Mouse (Mus musculus): ENCODE measurements around the gene Uba7.

Gene Uba7

DNA sequence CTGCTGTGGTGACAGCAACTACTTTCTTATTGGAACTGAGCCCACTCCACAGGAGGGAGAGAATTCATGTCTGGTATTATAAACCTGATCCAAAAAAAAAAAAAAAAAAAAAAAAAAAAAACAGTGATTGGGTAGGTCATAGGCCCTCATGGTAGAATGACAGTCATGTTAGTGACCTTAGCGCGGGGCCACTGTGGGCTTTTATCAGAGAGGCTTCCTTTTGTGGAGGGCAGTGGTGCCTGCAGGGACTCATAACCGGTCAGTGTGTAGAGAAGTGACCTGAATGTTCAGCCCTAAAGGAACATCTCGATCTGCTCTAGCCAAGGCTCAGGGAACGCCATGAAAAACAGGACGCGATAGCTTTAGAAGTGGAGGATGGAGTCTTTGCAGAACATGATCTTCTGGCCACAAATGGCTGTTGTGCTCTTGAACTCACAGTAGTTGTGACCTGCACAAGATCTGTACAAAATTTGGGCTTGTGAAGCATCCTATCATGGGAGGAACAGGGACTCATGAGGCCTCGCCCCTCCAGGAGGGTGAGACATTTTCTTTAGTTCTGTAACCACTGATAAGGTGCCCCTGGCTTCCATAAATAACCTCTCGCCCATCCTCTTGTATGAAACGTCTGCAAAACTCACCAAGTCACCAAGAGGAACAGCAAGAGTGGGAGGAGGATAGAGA is 674 bp upstream of the Uba7 start:
- TF ChIP-seq GATA4 (IDR thresholded peaks at IDR 0.05; ENCODE audit: insufficient replicate concordance, low read length): peak; percentile 77; the same call in 1 of the 2 replicates

DNA sequence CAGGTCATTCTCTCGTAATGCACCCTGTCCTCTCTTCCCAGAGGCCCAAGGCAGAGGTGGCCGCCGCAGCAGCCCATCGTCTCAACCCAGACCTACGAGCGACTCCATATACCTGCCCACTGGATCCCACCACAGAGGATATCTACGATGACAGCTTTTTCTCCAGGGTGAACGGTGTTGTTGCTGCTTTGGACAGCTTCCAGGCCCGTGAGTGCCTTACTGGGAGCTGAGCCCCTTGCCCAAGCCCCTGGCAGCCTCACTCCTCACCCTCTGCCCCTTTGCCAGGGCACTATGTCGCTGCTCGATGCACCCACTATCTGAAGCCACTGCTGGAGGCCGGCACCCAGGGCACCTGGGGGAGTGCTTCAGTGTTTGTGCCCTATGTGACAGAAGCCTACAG is 3.5 kb downstream of the Uba7 start:
- no peak for TF ChIP-seq GATA4 (IDR thresholded peaks at IDR 0.05; ENCODE audit: insufficient replicate concordance, low read length)

- no peak for TF ChIP-seq GATA4 (IDR thresholded peaks at IDR 0.05; ENCODE audit: insufficient replicate concordance, low read length)
These were observed 6.6 kb downstream of the Uba7 start for GRCm38 (mm10) chr9:107981684-107982605.

- TF ChIP-seq GATA4 (IDR thresholded peaks at IDR 0.05; ENCODE audit: insufficient replicate concordance, low read length): peak; percentile 93; the same call in 1 of the 2 replicates
These were observed 7.5 kb downstream of the Uba7 start, which contains the start of gene Gm20661 for GRCm38 (mm10) chr9:107982681-107983346. Gm20661 (plus strand) TSS chr9:107983058.

GRCm38 (mm10) chr9:107983421-107983890 is 8.2 kb downstream of the Uba7 start:
- TF ChIP-seq GATA4 (IDR thresholded peaks at IDR 0.05; ENCODE audit: insufficient replicate concordance, low read length): no peak

DNA sequence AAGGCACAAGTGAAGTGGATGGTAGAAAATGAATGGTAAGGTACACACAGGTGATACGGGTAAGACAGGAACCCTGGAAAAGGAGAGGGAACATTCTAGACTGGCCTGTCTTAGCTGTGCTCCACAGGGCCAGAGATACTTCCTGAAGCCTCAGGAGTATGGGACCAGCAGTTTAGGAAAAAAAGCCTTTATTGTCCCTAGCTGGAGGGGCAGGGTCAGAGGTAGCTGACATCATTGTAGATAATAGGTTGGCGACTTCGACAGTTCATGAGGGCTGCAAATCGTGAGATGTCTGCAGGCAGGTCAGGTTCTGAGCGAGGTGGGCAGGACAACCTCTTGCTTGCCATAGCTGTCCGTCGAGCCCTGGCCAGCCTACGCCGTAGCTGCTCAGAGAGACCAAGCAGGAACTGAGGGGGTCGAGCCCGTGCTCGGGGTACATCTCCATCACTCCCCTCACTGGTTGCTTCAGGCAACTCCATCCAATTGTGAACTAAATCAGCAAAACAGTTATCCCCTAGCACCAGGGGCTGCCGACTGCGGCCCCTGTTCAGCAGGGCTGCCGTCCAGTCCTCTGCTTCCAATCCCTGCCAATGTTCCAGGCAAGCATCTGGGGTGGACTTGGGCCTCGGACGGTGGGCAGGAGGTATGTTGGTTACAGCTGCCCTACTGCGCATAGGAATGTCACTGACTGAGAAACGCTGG is 8.9 kb downstream of the Uba7 start:
- no peak for TF ChIP-seq GATA4 (IDR thresholded peaks at IDR 0.05; ENCODE audit: insufficient replicate concordance, low read length)

- TF ChIP-seq GATA4 (IDR thresholded peaks at IDR 0.05; ENCODE audit: insufficient replicate concordance, low read length): no peak
These were observed 9.4 kb downstream of the Uba7 start for GRCm38 (mm10) chr9:107984754-107985055.

GRCm38 (mm10) chr9:107985131-107986119 is 10.1 kb downstream of the Uba7 start, which contains the start of gene Inka1:
Inka1 (minus strand) TSS chr9:107985879.
- no peak for TF ChIP-seq GATA4 (IDR thresholded peaks at IDR 0.05; ENCODE audit: insufficient replicate concordance, low read length)

DNA sequence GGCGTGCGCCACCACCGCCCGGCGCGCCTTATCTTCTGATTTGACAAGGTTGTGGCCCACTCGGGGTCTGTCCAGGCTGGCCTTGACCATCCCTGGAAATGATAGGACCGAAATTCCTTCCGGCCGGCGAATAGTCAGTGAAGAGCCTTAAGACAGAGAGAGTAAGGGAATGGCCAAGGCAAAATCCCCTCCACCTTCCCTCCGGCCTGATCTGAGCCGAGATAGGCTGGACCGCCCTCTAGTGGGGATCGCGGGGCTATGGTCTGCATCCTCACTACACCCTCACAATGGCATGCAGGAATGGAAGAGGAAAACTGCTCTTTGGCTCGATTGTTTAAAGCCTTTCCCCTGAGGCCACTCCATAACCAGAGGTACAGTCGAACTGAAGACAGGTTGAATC is 11.1 kb downstream of the Uba7 start:
- peak; percentile 85; the same call in 1 of the 2 replicates for TF ChIP-seq GATA4 (IDR thresholded peaks at IDR 0.05; ENCODE audit: insufficient replicate concordance, low read length)

DNA sequence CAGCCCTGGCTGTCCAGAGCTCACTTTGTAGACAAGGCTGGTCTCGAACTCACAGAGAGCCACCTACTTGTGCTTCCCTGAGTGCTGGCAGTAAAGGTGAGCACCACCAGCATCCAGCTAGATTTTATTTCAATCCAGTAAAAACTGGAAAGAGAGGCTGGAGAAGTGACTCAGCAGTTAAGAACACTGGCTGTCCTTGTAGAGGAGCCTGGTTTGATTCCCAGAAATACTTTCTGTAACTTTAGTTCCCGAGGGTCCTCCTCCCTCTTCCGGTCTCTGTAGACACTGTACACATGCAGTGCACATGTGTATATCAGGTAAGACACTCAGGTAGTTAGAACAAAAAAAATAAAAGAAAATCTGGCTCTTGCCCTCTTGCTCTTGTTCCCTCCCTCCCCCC is 12.6 kb downstream of the Uba7 start:
- TF ChIP-seq GATA4 (IDR thresholded peaks at IDR 0.05; ENCODE audit: insufficient replicate concordance, low read length): no peak

GRCm38 (mm10) chr9:107992197-107992596 is 16.9 kb downstream of the Uba7 start, which contains the start of gene Cdhr4:
Cdhr4 (plus strand) TSS chr9:107992497.
- TF ChIP-seq GATA4 (IDR thresholded peaks at IDR 0.05; ENCODE audit: insufficient replicate concordance, low read length): no peak

DNA sequence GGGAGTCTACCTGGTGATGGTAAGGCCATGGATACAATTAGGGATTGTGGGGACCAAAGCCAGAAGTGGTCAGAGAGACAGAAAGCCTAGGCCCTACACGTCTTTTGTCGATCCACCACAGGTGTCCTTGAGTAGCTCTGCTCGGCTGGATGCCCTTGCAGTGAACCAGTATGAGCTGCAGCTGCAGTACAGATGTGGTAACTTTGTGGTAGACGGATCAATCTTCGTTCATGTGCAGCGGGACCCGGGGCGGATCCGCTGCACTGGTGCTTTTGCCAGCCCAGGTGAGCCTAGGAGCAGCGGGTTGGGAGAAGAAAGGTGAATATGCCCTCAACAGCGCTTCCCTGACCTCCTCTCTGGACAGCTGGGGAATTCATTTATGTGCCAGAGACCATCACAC is 17.7 kb downstream of the Uba7 start:
- no peak for TF ChIP-seq GATA4 (IDR thresholded peaks at IDR 0.05; ENCODE audit: insufficient replicate concordance, low read length)

DNA sequence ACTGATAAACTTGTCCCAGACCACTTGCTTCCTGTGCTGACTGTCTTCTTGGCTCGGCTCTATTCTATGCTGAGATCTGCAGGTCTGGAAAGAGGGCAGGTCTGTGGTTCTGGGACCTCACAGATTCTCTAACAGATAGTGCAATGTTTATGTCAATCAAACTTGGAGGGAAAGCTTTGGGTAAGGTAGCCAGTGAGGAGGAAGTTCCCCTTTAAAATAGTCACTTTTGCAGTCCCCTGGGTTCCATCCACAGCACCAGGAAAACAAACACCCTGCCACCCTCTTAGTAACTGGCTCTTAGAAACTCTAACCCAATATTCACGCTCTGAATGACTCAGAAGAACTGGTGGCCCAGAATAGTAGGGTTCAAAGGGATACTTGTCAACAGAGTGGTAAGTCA is 19.2 kb downstream of the Uba7 start:
- TF ChIP-seq GATA4 (IDR thresholded peaks at IDR 0.05; ENCODE audit: insufficient replicate concordance, low read length): no peak

DNA sequence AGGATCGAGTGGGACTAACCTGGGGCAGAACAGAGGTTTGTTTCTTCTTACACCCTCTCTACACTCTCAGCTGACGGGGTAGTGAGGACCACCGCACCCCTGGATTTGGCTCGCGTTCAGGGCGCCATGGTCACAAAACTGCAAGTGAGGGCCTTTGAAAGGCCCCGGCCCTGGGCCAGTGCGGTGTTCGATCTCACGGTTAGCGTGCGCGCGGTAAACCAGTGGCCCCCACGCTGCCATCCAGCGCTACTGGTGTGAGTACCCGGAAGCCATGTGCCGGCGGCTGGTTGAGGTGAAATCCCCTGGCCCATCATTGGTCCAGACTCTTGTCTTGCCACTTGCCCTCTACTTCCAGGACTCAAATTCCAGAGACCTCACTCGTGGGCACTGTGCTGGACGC is 20.2 kb downstream of the Uba7 start:
- TF ChIP-seq GATA4 (IDR thresholded peaks at IDR 0.05; ENCODE audit: insufficient replicate concordance, low read length): no peak

Data from liver, adult (tissue).